Mouse (Mus musculus): Measurements from ENCODE around the gene Btrc. TPM values are rescaled to one million over a fixed set of nuclear protein-coding genes. Genes with fewer than 3 reads are reported as not detected.

Gene Btrc
- polyA plus RNA-seq, 1 experiment from 2014 or later: 54.9 TPM

DNA sequence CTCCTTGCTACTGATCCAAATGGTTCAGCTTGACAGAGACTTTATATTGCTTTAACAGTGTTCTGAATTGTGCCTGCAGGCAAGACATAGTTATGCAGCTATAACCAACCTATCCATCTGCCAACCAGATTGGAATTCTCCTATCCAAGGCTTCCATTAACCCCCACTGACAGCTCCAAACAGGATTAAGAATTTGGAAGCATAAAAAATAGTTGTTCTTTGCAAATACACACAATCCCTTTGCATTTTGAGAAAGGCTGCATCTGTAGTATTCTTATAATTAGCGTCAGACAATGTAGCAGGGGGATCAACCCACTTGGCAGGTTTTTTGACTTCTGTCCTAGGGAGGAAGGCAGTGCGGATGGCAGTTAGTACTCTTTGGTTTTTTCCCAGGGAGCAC is 83.7 kb downstream of the Btrc start:
- no peak for ATAC-seq (ENCODE audit: low FRiP score, low TSS enrichment)
- no peaks in the 10 kb centered on the region for H3K27me3 ChIP-seq (ENCODE audit: control insufficient read depth, insufficient read depth, low read length)
- no peak overlapping the region for H3K4me3 ChIP-seq (ENCODE audit: low read length)
- no peaks in the 10 kb centered on the region for H3K4me1 ChIP-seq (ENCODE audit: control insufficient read depth, insufficient read depth, low read length)
- no peak overlapping the region for H3K4me2 ChIP-seq (replicated peaks; ENCODE audit: low read depth, low read length)
- no peaks in the 10 kb centered on the region for H3K36me3 ChIP-seq (ENCODE audit: control insufficient read depth, insufficient read depth, low read length)
- H3K9ac ChIP-seq (ENCODE audit: low read depth, low read length): no peak overlapping the region
- H3K27ac ChIP-seq (ENCODE audit: low read depth, low read length): no peak overlapping the region
- WGBS: 91% methylated on average over 2 of the region's 2 CpGs
- no peaks in the 10 kb centered on the region for H3K9me3 ChIP-seq (ENCODE audit: control insufficient read depth, low read length)

DNA sequence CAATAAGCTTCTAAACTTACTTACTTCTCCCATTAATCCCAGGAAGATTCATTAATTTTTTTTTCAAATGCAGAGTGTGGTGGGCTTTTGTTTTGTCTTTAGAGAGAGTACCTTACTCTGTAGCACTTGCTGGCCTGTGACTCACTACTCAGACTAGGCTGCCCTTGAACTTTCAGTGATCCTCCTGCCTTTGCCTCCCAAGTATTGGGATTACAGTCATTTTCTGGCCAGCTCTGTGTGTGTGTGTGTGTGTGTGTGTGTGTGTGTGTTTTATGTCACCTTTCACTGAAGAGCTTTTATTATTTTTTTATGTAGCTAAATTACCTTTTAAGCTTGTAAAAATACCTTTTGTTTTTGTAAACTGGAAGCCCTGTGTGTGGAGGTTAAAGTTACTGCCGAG is 84.4 kb downstream of the Btrc start:
- Histone ChIP-seq H3K9me3 (ENCODE audit: control insufficient read depth, low read length) (no peaks in the 10 kb centered on the region), H3K4me3 (ENCODE audit: low read length) (no peak overlapping the region), H3K4me1 (ENCODE audit: control insufficient read depth, insufficient read depth, low read length) (no peaks in the 10 kb centered on the region), H3K4me2 (replicated peaks; ENCODE audit: low read depth, low read length) (no peak overlapping the region), H3K27me3 (ENCODE audit: control insufficient read depth, insufficient read depth, low read length) (no peaks in the 10 kb centered on the region), H3K9ac (ENCODE audit: low read depth, low read length) (no peak overlapping the region), H3K27ac (ENCODE audit: low read depth, low read length) (no peak overlapping the region), H3K36me3 (ENCODE audit: control insufficient read depth, insufficient read depth, low read length) (no peaks in the 10 kb centered on the region)
- WGBS: 66% methylated on average over 1 of the region's 1 CpGs
- ATAC-seq (ENCODE audit: low FRiP score, low TSS enrichment): no peak

DNA sequence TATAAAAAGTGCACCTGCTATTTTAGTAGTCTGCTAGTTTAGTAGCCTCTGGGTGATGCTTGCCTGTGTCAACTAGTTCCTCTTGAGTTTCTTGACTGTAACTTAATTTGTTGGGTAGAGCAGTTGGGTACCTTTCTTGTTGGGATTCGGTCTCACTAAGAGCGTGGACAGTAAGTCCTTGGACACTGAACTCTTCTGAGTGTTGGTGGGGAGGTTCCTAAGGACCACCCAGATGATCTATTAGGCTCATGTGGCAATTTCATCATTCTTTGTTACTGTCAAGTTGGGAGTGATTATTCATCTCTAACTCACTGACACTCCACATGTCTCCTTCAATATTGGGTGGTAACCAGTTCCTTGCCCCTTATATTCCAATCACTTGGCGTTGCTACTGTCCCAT is 90.9 kb downstream of the Btrc start:
- no peaks in the 10 kb centered on the region for H3K9me3 ChIP-seq (ENCODE audit: control insufficient read depth, low read length)
- no peaks in the 10 kb centered on the region for H3K27me3 ChIP-seq (ENCODE audit: control insufficient read depth, insufficient read depth, low read length)
- no peak overlapping the region for H3K9ac ChIP-seq (ENCODE audit: low read depth, low read length)
- no peak overlapping the region for H3K4me2 ChIP-seq (replicated peaks; ENCODE audit: low read depth, low read length)
- 93% methylated on average over 3 of the region's 3 CpGs for WGBS
- no peak overlapping the region for H3K4me3 ChIP-seq (ENCODE audit: low read length)
- peaks cover 3% of the 10 kb centered on the region; the same call in 1 of the 2 replicates for H3K36me3 ChIP-seq (ENCODE audit: control insufficient read depth, insufficient read depth, low read length)
- H3K27ac ChIP-seq (ENCODE audit: low read depth, low read length): no peak overlapping the region
- ATAC-seq (ENCODE audit: low FRiP score, low TSS enrichment): no peak
- 0 out of 2 replicates have a peak, but pooled peaks cover 8% of the 10 kb centered on the region for H3K4me1 ChIP-seq (ENCODE audit: control insufficient read depth, insufficient read depth, low read length)

DNA sequence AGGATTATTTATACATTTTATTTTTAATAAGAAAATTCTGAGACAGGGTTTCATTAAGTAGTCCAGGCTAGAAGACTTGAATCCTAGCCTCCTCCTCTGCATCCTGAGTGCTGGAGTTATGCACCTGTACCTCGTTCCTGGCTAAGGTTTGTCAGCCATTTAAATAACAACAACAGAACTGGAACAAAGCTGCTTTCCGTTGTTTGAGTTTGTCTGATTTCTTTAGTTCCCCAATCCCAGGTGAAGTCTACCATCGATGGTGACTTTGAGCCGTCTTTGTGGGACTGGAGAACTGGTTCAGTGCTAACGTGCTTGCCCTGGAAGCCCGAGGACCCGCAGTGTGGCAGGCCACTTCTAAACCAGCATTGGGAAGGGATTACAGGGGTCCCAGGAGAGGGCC is 93.4 kb downstream of the Btrc start:
- no peaks in the 10 kb centered on the region for H3K9me3 ChIP-seq (ENCODE audit: control insufficient read depth, low read length)
- no peak overlapping the region for H3K9ac ChIP-seq (ENCODE audit: low read depth, low read length)
- no peak overlapping the region for H3K27ac ChIP-seq (ENCODE audit: low read depth, low read length)
- no peak for ATAC-seq (ENCODE audit: low FRiP score, low TSS enrichment)
- no peaks in the 10 kb centered on the region for H3K27me3 ChIP-seq (ENCODE audit: control insufficient read depth, insufficient read depth, low read length)
- H3K4me3 ChIP-seq (ENCODE audit: low read length): no peak overlapping the region
- H3K4me2 ChIP-seq (replicated peaks; ENCODE audit: low read depth, low read length): no peak overlapping the region
- 94% methylated on average over 7 of the region's 7 CpGs for WGBS
- peaks cover 3% of the 10 kb centered on the region; the same call in 1 of the 2 replicates for H3K36me3 ChIP-seq (ENCODE audit: control insufficient read depth, insufficient read depth, low read length)
- 0 out of 2 replicates have a peak, but pooled peaks cover 15% of the 10 kb centered on the region for H3K4me1 ChIP-seq (ENCODE audit: control insufficient read depth, insufficient read depth, low read length)

DNA sequence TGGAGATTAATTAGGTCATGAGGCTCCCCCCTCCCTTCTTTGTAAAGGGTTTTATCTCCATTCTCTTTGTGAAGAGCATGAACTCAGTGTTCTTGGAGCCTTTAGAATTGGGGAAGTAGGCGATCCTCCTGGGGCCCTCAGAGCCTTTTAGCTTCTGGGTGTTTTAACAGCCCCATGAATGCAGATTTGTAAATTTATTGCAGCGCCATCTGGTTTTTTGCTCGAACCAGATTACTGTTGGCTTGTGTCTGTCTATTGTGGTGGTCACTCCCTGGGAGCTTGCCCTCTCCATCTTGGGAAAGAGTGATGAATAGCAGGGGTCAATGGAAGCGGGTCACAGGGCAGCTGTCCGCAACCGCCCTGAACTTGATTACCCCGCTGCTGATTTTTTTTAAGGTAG is 95.2 kb downstream of the Btrc start:
- Histone ChIP-seq H3K4me1 (ENCODE audit: control insufficient read depth, insufficient read depth, low read length) (0 out of 2 replicates have a peak, but pooled peaks cover 15% of the 10 kb centered on the region), H3K9me3 (ENCODE audit: control insufficient read depth, low read length) (no peaks in the 10 kb centered on the region), H3K27me3 (ENCODE audit: control insufficient read depth, insufficient read depth, low read length) (no peaks in the 10 kb centered on the region), H3K4me2 (replicated peaks; ENCODE audit: low read depth, low read length) (no peak overlapping the region), H3K9ac (ENCODE audit: low read depth, low read length) (no peak overlapping the region), H3K36me3 (ENCODE audit: control insufficient read depth, insufficient read depth, low read length) (peaks cover 3% of the 10 kb centered on the region; the same call in 1 of the 2 replicates), H3K4me3 (ENCODE audit: low read length) (no peak overlapping the region), H3K27ac (ENCODE audit: low read depth, low read length) (no peak overlapping the region)
- ATAC-seq (ENCODE audit: low FRiP score, low TSS enrichment): no peak; the same call in 1 of the 2 replicates
- WGBS: 22% methylated on average over 7 of the region's 7 CpGs

DNA sequence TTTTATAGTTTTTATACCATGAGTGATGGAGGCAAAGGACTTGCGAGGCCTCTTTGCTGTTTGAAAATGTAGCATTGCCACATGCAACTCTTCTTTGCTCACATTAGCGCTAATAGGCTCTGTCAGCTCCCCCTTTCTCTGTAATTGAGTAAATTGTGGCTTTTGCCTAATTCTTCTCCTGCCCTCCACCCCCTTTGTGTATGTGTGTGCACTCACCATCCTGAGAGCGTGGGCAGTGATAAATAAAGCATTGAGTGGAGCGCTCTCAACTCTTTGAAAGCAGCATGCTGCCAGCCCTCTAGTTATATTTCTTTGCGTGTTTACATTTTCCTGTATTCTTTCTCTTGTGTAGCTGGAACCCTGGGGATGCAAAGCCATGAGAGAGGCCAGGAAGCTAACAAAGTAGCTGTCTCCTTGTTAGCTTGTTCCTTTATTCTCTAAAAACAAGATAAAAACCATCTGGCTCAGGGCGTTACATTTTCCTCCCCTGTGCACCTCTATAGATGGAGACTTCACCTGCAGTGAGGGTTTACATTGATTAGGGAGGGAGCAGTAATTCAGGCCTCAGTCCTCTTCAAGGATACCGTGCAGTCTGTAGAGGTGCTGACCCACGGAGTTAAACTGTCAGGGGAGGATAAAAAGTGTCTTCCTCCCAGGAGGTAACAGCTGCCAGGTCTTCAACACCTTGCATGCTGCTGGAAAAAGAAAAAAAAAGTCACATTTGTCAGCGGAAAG is 96.6 kb downstream of the Btrc start:
- no peak for ATAC-seq (ENCODE audit: low FRiP score, low TSS enrichment)
- Histone ChIP-seq H3K27ac (ENCODE audit: low read depth, low read length) (no peak overlapping the region), H3K4me2 (replicated peaks; ENCODE audit: low read depth, low read length) (no peak overlapping the region), H3K9ac (ENCODE audit: low read depth, low read length) (no peak overlapping the region), H3K9me3 (ENCODE audit: control insufficient read depth, low read length) (no peaks in the 10 kb centered on the region), H3K27me3 (ENCODE audit: control insufficient read depth, insufficient read depth, low read length) (no peaks in the 10 kb centered on the region), H3K4me1 (ENCODE audit: control insufficient read depth, insufficient read depth, low read length) (0 out of 2 replicates have a peak, but pooled peaks cover 15% of the 10 kb centered on the region), H3K4me3 (ENCODE audit: low read length) (no peak overlapping the region), H3K36me3 (ENCODE audit: control insufficient read depth, insufficient read depth, low read length) (peaks cover 3% of the 10 kb centered on the region; the same call in 1 of the 2 replicates)
- WGBS: 33% methylated on average over 9 of the region's 9 CpGs

DNA sequence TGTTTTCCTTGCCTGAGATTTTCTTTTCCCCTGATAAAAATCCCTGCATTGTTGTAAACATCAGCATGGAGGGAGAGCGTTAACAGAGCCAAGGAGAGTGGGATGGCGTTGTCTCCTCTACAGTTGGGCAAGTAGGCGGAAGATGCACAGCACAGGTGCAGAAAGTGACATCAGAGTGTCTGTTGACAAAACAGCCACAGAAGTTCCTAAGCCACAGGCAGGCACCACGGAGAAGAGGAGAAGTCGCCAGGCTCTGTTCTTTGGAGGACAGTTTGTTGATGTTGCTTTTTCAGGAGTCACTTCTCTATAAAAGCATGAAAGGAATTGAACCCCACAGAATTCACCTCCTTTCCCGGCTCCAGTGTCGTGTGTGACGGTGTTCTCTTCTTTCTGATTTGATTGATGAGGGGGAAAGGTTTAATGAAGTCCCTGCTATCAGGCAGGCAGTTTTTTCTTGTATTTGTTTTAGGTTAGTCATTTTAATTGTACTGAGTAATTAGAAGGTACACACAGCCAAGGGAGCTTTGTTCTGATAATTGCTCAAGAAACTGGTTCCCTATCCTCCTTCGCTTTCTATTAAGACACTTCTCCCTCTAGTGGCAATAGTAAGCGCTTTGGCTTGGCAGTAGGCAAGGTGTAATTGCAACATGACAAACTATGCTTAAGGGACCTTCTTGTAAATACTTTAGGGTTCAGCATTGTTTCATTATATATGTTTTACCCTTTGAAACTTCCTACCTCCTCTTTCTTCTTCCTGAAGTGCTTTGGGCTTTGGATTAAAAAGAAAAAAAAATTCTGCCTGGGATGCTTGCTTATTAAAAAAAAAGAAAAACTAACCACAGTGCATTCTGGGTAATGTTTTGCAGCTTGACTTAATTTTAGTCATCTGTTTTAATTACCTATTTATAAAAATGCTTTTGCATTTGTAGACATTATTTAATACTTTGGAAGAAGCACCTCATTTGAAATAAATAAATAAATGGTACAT is 97.5 kb downstream of the Btrc start:
- Histone ChIP-seq H3K9ac (ENCODE audit: low read depth, low read length) (no peak overlapping the region), H3K36me3 (ENCODE audit: control insufficient read depth, insufficient read depth, low read length) (peaks cover 3% of the 10 kb centered on the region; the same call in 1 of the 2 replicates), H3K4me2 (replicated peaks; ENCODE audit: low read depth, low read length) (no peak overlapping the region), H3K27ac (ENCODE audit: low read depth, low read length) (no peak overlapping the region), H3K4me3 (ENCODE audit: low read length) (no peak overlapping the region), H3K9me3 (ENCODE audit: control insufficient read depth, low read length) (no peaks in the 10 kb centered on the region), H3K4me1 (ENCODE audit: control insufficient read depth, insufficient read depth, low read length) (0 out of 2 replicates have a peak, but pooled peaks cover 15% of the 10 kb centered on the region), H3K27me3 (ENCODE audit: control insufficient read depth, insufficient read depth, low read length) (no peaks in the 10 kb centered on the region)
- ATAC-seq (ENCODE audit: low FRiP score, low TSS enrichment): no peak
- 32% methylated on average over 10 of the region's 10 CpGs for WGBS

DNA sequence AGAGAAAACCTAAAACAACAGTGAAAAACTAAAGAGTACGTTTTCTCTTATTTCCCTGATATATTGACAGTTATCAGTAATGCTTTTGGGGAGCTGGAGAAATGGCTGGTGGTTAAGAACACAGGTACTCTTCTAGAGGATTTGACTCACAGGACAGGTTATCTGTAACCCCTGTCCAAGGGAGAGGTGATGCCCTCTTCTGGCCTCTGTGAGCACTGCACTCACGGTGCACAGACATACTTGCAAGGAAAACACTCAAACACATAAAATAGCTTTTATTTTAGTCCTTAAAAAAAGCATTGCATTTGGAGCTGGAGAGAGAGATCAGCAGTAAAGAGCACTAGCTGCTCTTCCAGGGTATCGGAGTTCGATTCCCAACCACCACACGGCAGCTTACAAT is 106.2 kb downstream of the Btrc start:
- Histone ChIP-seq H3K4me3 (ENCODE audit: low read length) (no peak overlapping the region), H3K27me3 (ENCODE audit: control insufficient read depth, insufficient read depth, low read length) (no peaks in the 10 kb centered on the region), H3K36me3 (ENCODE audit: control insufficient read depth, insufficient read depth, low read length) (peaks cover 7% of the 10 kb centered on the region; the same call in 1 of the 2 replicates), H3K9me3 (ENCODE audit: control insufficient read depth, low read length) (no peaks in the 10 kb centered on the region), H3K4me2 (replicated peaks; ENCODE audit: low read depth, low read length) (no peak overlapping the region), H3K9ac (ENCODE audit: low read depth, low read length) (no peak overlapping the region), H3K4me1 (ENCODE audit: control insufficient read depth, insufficient read depth, low read length) (no peaks in the 10 kb centered on the region), H3K27ac (ENCODE audit: low read depth, low read length) (no peak overlapping the region)
- no peak for ATAC-seq (ENCODE audit: low FRiP score, low TSS enrichment)
- whole genome bisulfite sequencing: 98% methylated on average over 5 of the region's 5 CpGs
